Mouse (Mus musculus) macrophage (primary cell): Measurements from ENCODE around the gene Tctex1d4. TPM values are rescaled to one million over a fixed set of nuclear protein-coding genes. Genes with fewer than 3 reads are reported as not detected.

Source experiments
- H3K27ac ChIP-seq: fragments of 350-480 bp; formaldehyde crosslinking; 2 replicates; pipeline ENCODE4 v1.9.0; 2021
- H3K36me3 ChIP-seq: fragments of 350-480 bp; formaldehyde crosslinking; 2 replicates; pipeline ENCODE4 v1.9.0; 2021; ENCODE audit errors: inconsistent target
- H3K4me3 ChIP-seq: fragments of 350-480 bp; formaldehyde crosslinking; 2 replicates; pipeline ENCODE4 v1.9.0; 2021; ENCODE audit errors: inconsistent target
- H3K79me2 ChIP-seq: fragments of 350-480 bp; formaldehyde crosslinking; 2 replicates; pipeline ENCODE4 v1.9.0; 2021; ENCODE audit errors: inconsistent target
- WGBS: methylation state at CpG from one replicate; pipeline ENCODE4 v1.1.7; 2026; ENCODE audit warnings: inconsistent platforms; ENCODE audit not compliant: missing documents; 5-methylcytosine and 5-hydroxymethylcytosine counted together
- polyA plus RNA-seq: library from polyadenylated mRNA; stranded (reverse); fragments of 250-400 nt; gene quantifications from 3 replicates; pipeline ENCODE4 v1.2.4, GENCODE M21; 2018; ENCODE audit warnings: inconsistent platforms

Gene Tctex1d4
- polyA plus RNA-seq, 1 experiment from 2014 or later = 0.93 TPM

DNA sequence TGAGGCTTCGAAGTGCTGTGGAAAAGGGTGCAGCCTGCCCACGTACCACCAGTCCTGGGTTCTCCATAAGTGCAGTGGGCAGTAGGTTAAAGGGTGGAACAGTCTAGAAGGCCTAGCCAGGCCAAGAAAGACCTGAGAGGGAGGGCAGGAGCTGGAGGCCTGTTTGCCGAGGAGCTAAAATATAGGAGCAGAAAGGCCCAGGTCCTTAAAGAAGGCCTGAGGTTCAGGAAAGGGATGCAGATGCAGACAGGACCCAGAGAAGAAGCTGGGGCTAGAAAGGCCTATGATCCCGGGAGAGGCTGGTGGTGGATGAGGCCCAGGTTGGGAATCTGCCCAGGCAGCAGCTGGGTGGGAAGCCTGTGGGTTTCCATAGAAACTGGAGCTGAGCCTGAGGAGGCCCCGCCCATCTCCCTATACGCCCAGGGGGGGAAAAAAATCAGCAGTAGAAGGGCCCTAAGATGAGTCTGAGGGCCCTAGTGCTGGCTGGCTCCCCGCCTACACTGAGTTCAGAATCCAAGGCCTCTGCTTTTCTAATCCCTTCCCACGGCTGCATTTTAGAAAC is 1.2 kb upstream of the Tctex1d4 start, which contains the start of gene Btbd19:
Gene Btbd19 (minus strand): TSS at position 378 of the 562 bp plus-strand sequence.
- Histone ChIP-seq H3K79me2 (no peaks in the 10 kb centered on the region), H3K27ac (peak within 1 kb of the TSS; percentile 98), H3K36me3 (peaks cover 6% of the 10 kb centered on the region; the same call in 1 of the 2 replicates), H3K4me3 (peak within 1 kb of the TSS; percentile 17; the same call in 1 of the 2 replicates)
- WGBS = 43% methylated on average over 8 of the region's 8 CpGs

GRCm38 (mm10) chr4:117125910-117126674 is 502 bp upstream of the Tctex1d4 start:
- WGBS = 27% methylated on average over 15 of the region's 15 CpGs
- no peak overlapping the region for H3K4me3 ChIP-seq

GRCm38 (mm10) chr4:117127991-117128686 is 1.5 kb downstream of the Tctex1d4 start:
- 94% methylated on average over 33 of the region's 33 CpGs for WGBS
- peaks cover 7% of the 10 kb centered on the region; the same call in 1 of the 2 replicates for H3K79me2 ChIP-seq
- H3K36me3 ChIP-seq = peaks cover 6% of the 10 kb centered on the region; the same call in 1 of the 2 replicates
- H3K4me3 ChIP-seq = no peak overlapping the region
- H3K27ac ChIP-seq = peak overlapping the region; percentile 98; the same call in 1 of the 2 replicates

More at GRCm38 (mm10) chr4:117125910-117126674, 502 bp upstream of the Tctex1d4 start:
- no peaks in the 10 kb centered on the region for H3K79me2 ChIP-seq
- H3K27ac ChIP-seq = peak overlapping the region; percentile 98
- H3K36me3 ChIP-seq = peaks cover 6% of the 10 kb centered on the region; the same call in 1 of the 2 replicates

- Histone ChIP-seq H3K4me3 (no peak overlapping the region), H3K36me3 (peaks cover 6% of the 10 kb centered on the region; the same call in 1 of the 2 replicates), H3K27ac (no peak overlapping the region), H3K79me2 (peaks cover 9% of the 10 kb centered on the region; the same call in 1 of the 2 replicates)
- WGBS = 92% methylated on average over 6 of the region's 6 CpGs
These were observed 4.2 kb downstream of the Tctex1d4 start for GRCm38 (mm10) chr4:117130790-117131189.

DNA sequence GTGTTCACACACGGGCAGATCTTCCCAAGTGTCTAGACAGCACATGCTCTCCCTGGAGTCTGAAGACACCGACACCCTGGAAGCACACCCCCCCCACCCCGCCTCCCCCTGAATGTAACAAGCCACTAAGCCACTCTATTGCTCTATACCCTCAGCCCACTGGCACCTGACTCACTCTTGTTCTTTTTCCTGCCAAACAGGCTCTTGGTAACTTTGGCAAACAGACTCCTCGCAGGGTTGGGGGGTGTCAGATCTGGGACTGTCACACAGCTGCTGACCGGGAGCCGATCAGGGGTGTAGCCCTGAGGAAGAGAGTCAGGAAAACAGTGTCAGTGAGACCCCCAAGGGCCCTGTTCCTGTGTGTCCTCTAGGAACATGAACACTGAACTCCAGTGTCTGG is 4.6 kb downstream of the Tctex1d4 start:
- Histone ChIP-seq H3K36me3 (peaks cover 6% of the 10 kb centered on the region; the same call in 1 of the 2 replicates), H3K4me3 (no peak overlapping the region), H3K27ac (no peak overlapping the region), H3K79me2 (peaks cover 9% of the 10 kb centered on the region; the same call in 1 of the 2 replicates)
- WGBS = 90% methylated on average over 6 of the region's 6 CpGs

- Histone ChIP-seq H3K4me3 (no peak overlapping the region), H3K36me3 (peaks cover 6% of the 10 kb centered on the region; the same call in 1 of the 2 replicates), H3K79me2 (peaks cover 9% of the 10 kb centered on the region; the same call in 1 of the 2 replicates), H3K27ac (no peak overlapping the region)
- whole genome bisulfite sequencing = 92% methylated on average over 7 of the region's 7 CpGs
These were observed 5.5 kb downstream of the Tctex1d4 start for GRCm38 (mm10) chr4:117131890-117132793.

GRCm38 (mm10) chr4:117132794-117133143 is 6.2 kb downstream of the Tctex1d4 start:
- Histone ChIP-seq H3K79me2 (peaks cover 9% of the 10 kb centered on the region; the same call in 1 of the 2 replicates), H3K4me3 (peak overlapping the region; percentile 54), H3K27ac (no peak overlapping the region), H3K36me3 (peaks cover 6% of the 10 kb centered on the region; the same call in 1 of the 2 replicates)
- 85% methylated on average over 11 of the region's 11 CpGs for WGBS

DNA sequence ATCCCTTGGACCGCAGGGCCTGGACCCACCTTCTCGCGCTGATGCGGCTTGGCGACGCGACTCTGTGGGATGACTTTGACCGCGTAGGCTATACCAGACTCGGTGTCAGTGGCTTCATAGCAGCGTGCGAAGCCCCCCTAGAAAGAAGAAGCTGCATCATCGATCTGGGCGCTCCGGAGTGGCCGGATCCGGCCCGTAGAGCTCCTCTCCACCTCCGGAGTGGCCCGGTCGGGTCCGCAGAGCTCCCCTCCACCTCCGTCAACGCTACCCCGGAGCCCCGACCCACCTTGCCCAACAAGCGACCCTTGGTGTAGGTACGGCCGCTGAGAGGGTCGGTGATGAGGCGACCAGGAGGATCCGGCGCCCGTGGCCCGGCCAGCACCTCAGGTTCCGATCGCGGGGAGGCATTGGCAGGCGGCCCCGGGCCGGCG is 6.8 kb downstream of the Tctex1d4 start:
- 2% methylated on average over 33 of the region's 42 CpGs for WGBS
- Histone ChIP-seq H3K27ac (0 out of 2 replicates have a peak overlapping the region, but pooled peaks have one; percentile 17), H3K4me3 (peak overlapping the region; percentile 54), H3K36me3 (peaks cover 5% of the 10 kb centered on the region; the same call in 1 of the 2 replicates), H3K79me2 (peaks cover 9% of the 10 kb centered on the region; the same call in 1 of the 2 replicates)

DNA sequence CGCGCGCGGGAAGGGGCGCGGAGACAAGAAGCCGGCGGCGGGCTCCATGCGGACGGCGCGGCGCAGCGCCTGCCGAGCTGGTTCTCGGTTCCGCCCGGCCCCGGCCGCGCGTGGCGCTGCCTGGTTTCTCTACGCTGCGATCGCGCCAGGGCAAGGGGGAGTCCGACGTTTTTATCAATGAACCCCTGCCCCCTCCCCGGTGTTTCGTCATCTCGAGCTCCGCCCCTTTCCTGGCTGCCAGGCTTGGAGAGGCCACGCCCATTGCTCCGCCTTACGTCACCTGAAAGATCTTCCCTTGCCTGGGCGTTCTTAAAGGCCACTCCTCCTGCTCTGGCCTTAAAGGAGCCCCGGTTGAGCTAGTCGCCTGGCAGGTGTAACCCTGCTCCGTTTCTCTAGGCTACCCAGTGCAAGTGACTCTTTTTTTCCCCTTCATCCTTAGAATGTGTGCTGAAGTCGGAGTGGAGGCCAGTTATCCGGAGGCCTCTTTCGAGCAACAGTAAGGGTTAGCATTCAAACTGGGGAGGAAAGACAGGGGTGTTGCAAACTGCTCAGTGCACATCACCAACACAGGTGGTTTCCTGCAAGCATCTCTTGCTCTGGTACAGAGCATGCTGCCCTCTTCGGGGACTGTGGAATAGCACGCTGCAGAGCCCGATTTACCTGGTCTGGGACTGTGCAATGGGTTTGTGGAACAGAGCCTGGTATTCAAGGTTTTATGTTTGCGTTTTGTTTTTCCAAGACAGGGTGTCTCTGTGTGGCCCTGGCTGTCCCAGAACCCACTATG is 7.4 kb downstream of the Tctex1d4 start, which contains the start of gene Plk3:
Gene Plk3 (minus strand): TSS at position 147 of the 784 bp plus-strand sequence.
- peaks cover 9% of the 10 kb centered on the region; the same call in 1 of the 2 replicates for H3K79me2 ChIP-seq
- H3K4me3 ChIP-seq = peak within 1 kb of the TSS; percentile 54
- WGBS = 4% methylated on average over 47 of the region's 48 CpGs
- H3K36me3 ChIP-seq = no peaks in the 10 kb centered on the region; the same call in 1 of the 2 replicates
- H3K27ac ChIP-seq = peak within 1 kb of the TSS; percentile 46

- Histone ChIP-seq H3K79me2 (peaks cover 9% of the 10 kb centered on the region; the same call in 1 of the 2 replicates), H3K27ac (no peak overlapping the region), H3K36me3 (no peaks in the 10 kb centered on the region), H3K4me3 (no peak overlapping the region)
- 52% methylated on average over 2 of the region's 2 CpGs for WGBS
These were observed 8.0 kb downstream of the Tctex1d4 start for GRCm38 (mm10) chr4:117134601-117134995.

GRCm38 (mm10) chr4:117136034-117136433 is 9.4 kb downstream of the Tctex1d4 start:
- Histone ChIP-seq H3K36me3 (no peaks in the 10 kb centered on the region), H3K27ac (peak overlapping the region; percentile 34), H3K4me3 (no peak overlapping the region), H3K79me2 (peaks cover 9% of the 10 kb centered on the region; the same call in 1 of the 2 replicates)
- WGBS = 40% methylated on average over 8 of the region's 8 CpGs

DNA sequence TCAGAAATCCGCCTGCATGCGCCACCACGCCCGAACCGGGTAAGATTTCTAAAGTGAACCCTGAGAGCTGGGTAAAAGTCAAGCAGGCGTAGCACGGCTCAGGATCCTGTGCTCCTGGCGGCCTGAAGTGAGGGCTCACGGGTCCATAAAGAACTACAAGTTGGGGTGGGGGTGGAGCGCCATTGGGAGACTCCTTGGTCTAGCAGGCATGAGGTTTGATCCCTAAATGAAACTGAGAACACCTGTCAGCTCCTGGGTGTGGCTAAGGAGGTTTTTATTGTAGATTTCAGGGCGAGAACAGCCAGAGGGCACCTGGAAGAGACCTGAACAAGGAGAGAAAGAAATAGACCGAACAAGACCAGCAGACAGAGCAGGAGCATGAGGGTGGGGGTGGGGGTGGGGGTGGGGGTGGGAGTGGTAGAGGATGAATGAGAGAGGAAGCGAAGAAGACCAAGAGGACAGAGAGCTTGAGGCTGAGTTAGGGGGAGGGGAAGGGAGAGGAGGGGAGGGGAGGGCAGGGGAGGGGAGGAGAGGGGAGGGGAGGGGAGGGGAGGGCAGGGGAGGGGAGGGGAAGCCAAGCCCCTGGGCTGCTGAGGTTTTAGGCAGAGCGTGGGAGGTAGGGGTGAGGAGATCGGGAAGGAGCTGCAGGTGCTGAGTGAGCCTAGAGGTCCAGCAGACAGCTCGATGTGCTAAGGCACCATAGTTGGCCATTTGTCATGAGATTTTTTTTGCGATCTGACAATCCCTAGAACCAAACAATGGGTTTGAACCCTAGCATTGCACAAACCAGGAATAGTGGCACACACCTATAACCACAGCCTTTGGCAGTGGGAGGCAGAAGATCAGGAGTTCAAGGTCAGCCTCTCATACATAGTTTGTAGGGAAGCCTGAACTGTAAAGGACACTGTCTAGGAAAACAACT is 12.0 kb downstream of the Tctex1d4 start:
- WGBS = 88% methylated on average over 15 of the region's 17 CpGs
- Histone ChIP-seq H3K27ac (no peak overlapping the region), H3K36me3 (no peaks in the 10 kb centered on the region), H3K4me3 (no peak overlapping the region), H3K79me2 (no peaks in the 10 kb centered on the region)
